ENCODE assay signal across 8 mouse cellular contexts in genomic region chr4:22017656-22018379, GRCm38 (mm10).
DNase-seq lines count a peak whose midpoint lies in the region; ATAC-seq and TF ChIP-seq lines count a peak whose summit lies in the region.

No protein-coding gene starts in this region.

- H3K27ac ChIP-seq in intestine, postnatal 0 days (ENCODE audit: low read depth, low read length): no peak overlapping the region
- H3K27ac ChIP-seq in intestine, embryonic 16.5 days (ENCODE audit: low read length): no peak overlapping the region
- H3K27ac ChIP-seq in hindbrain, embryonic 12.5 days: 0 out of 2 replicates have a peak overlapping the region, but pooled peaks have one; percentile 40
- H3K27ac ChIP-seq in midbrain, embryonic 15.5 days: peak overlapping the region; percentile 58; the same call in 1 of the 2 replicates

- no peaks in the 10 kb centered on the region for H3K36me3 ChIP-seq in intestine, postnatal 0 days (ENCODE audit: control insufficient read depth, insufficient read depth)
- H3K36me3 ChIP-seq in intestine, embryonic 16.5 days (ENCODE audit: control insufficient read depth, insufficient read depth, low read length): no peaks in the 10 kb centered on the region
- no peaks in the 10 kb centered on the region for H3K36me3 ChIP-seq in hindbrain, embryonic 12.5 days
- no peaks in the 10 kb centered on the region for H3K36me3 ChIP-seq in midbrain, embryonic 15.5 days (replicated peaks)

- H3K9ac ChIP-seq in intestine, postnatal 0 days (ENCODE audit: low read depth, low read length): no peak overlapping the region
- no peak overlapping the region for H3K9ac ChIP-seq in intestine, embryonic 16.5 days (ENCODE audit: low read depth, low read length)
- H3K9ac ChIP-seq in hindbrain, embryonic 12.5 days: no peak overlapping the region
- no peak overlapping the region for H3K9ac ChIP-seq in midbrain, embryonic 15.5 days

- peak; percentile 77 for TF ChIP-seq CTCF in intestine, postnatal 0 days (IDR thresholded peaks at IDR 0.05; ENCODE audit: low read depth)

- DNase-seq in adrenal gland, postnatal 14 days: peak; percentile 44
- peak; percentile 23 for DNase-seq in fibroblast of lung, adult 2 months (ENCODE audit: low read depth)
- DNase-seq in layer of hippocampus, postnatal 36 days: peak; percentile 18 to 51
- peak; percentile 25 for DNase-seq in yolk sac, embryonic 10.5 days (ENCODE audit: low spot score)

- no peak overlapping the region for H3K4me3 ChIP-seq in intestine, postnatal 0 days (ENCODE audit: low read depth, low read length)
- H3K4me3 ChIP-seq in intestine, embryonic 16.5 days (ENCODE audit: low read length): no peak overlapping the region
- no peak overlapping the region for H3K4me3 ChIP-seq in hindbrain, embryonic 12.5 days
- no peak overlapping the region for H3K4me3 ChIP-seq in midbrain, embryonic 15.5 days

- WGBS in intestine, postnatal 0 days: 9% methylated on average over 9 of the region's 9 CpGs
- 14% methylated on average over 9 of the region's 9 CpGs for WGBS in intestine, embryonic 16.5 days
- WGBS in hindbrain, embryonic 12.5 days: 12% methylated on average over 9 of the region's 9 CpGs
- WGBS in midbrain, embryonic 15.5 days: 9% methylated on average over 9 of the region's 9 CpGs

- no peak for ATAC-seq in intestine, postnatal 0 days
- ATAC-seq in intestine, embryonic 16.5 days: no peak
- peak; percentile 74 for ATAC-seq in hindbrain, embryonic 12.5 days (ENCODE audit: low FRiP score)
- peak; percentile 85 for ATAC-seq in midbrain, embryonic 15.5 days (replicated peaks)

- H3K27me3 ChIP-seq in intestine, postnatal 0 days (replicated peaks; ENCODE audit: control insufficient read depth, insufficient read depth, low read length): no peaks in the 10 kb centered on the region
- no peaks in the 10 kb centered on the region for H3K27me3 ChIP-seq in intestine, embryonic 16.5 days (replicated peaks; ENCODE audit: control insufficient read depth, insufficient read depth, low read length)
- H3K27me3 ChIP-seq in hindbrain, embryonic 12.5 days: no peaks in the 10 kb centered on the region
- no peaks in the 10 kb centered on the region for H3K27me3 ChIP-seq in midbrain, embryonic 15.5 days (replicated peaks)

- no peaks in the 10 kb centered on the region for H3K9me3 ChIP-seq in intestine, postnatal 0 days (ENCODE audit: control insufficient read depth)
- no peaks in the 10 kb centered on the region for H3K9me3 ChIP-seq in intestine, embryonic 16.5 days (ENCODE audit: control insufficient read depth, low read length)
- no peaks in the 10 kb centered on the region for H3K9me3 ChIP-seq in hindbrain, embryonic 12.5 days (replicated peaks)
- no peaks in the 10 kb centered on the region for H3K9me3 ChIP-seq in midbrain, embryonic 15.5 days

- no peak overlapping the region for H3K4me2 ChIP-seq in intestine, postnatal 0 days (replicated peaks; ENCODE audit: low read depth)
- no peak overlapping the region for H3K4me2 ChIP-seq in intestine, embryonic 16.5 days (ENCODE audit: low read depth, low read length)
- H3K4me2 ChIP-seq in hindbrain, embryonic 12.5 days (replicated peaks): peak overlapping the region; percentile 17; the same call in 1 of the 2 replicates
- peak overlapping the region; percentile 30; the same call in 1 of the 2 replicates for H3K4me2 ChIP-seq in midbrain, embryonic 15.5 days

- H3K4me1 ChIP-seq in intestine, postnatal 0 days (replicated peaks; ENCODE audit: control insufficient read depth, insufficient read depth, low read length): no peaks in the 10 kb centered on the region
- H3K4me1 ChIP-seq in intestine, embryonic 16.5 days (ENCODE audit: control insufficient read depth, insufficient read depth, low read length): no peaks in the 10 kb centered on the region
- peaks cover 5% of the 10 kb centered on the region; the same call in 1 of the 2 replicates for H3K4me1 ChIP-seq in hindbrain, embryonic 12.5 days
- peaks cover 4% of the 10 kb centered on the region for H3K4me1 ChIP-seq in midbrain, embryonic 15.5 days

Comparison
In these comparisons a context has a peak if more than half of its experiments do, and no peak if none do; other contexts are left out.
1. ATAC-seq: peak in hindbrain, embryonic 12.5 days (single experiment) and midbrain, embryonic 15.5 days (single experiment); none in intestine, postnatal 0 days (single experiment) and intestine, embryonic 16.5 days (single experiment).
2. H3K27ac ChIP-seq: peak in hindbrain, embryonic 12.5 days (single experiment) and midbrain, embryonic 15.5 days (single experiment); none in intestine, postnatal 0 days (single experiment) and intestine, embryonic 16.5 days (single experiment).
3. H3K4me2 ChIP-seq: peak in hindbrain, embryonic 12.5 days (single experiment) and midbrain, embryonic 15.5 days (single experiment); none in intestine, postnatal 0 days (single experiment) and intestine, embryonic 16.5 days (single experiment).
4. Peak in every context shown above with its lines, with median percentiles within 50 percentile points of each other: DNase-seq.